Mouse (Mus musculus) limb, embryonic 10.5 days (tissue): Measurements from ENCODE around the gene Cdon. TPM values are rescaled to one million over a fixed set of nuclear protein-coding genes. Genes with fewer than 3 reads are reported as not detected.
"Not testable (repeated sequence)": the region's sequence is repeated elsewhere in the genome, so short reads cannot be mapped to it uniquely, and the experiment has no call there.

ENCODE experiments used
- DNase-seq: peaks from one replicate; pipeline ENCODE4 v3.0.0-alpha.2; 2017; ENCODE audit warnings: low spot score
- H3K27ac ChIP-seq: fragments of 300-500 bp; sonication (generic); 2 replicates; pipeline ENCODE4 v1.5.1; 2016; ENCODE audit warnings: mild to moderate bottlenecking
- H3K27me3 ChIP-seq: fragments of 300-500 bp; sonication (generic); 2 replicates; pipeline ENCODE4 v1.6.1; 2016; ENCODE audit warnings: low read depth, mild to moderate bottlenecking; ENCODE audit not compliant: poor library complexity, severe bottlenecking
- H3K36me3 ChIP-seq: fragments of 300-500 bp; sonication (generic); 2 replicates; pipeline ENCODE4 v1.6.1; 2016; ENCODE audit warnings: mild to moderate bottlenecking, moderate library complexity
- H3K4me1 ChIP-seq: fragments of 300-500 bp; sonication (generic); 2 replicates; pipeline ENCODE4 v1.6.1; 2016
- H3K4me3 ChIP-seq: fragments of 300-500 bp; sonication (generic); 2 replicates; pipeline ENCODE4 v1.5.1; 2016; ENCODE audit warnings: mild to moderate bottlenecking, moderate library complexity
- H3K9me3 ChIP-seq: fragments of 300-500 bp; sonication (generic); replicated peaks from 2 replicates; pipeline ENCODE4 v1.6.1; 2016; ENCODE audit warnings: mild to moderate bottlenecking
- WGBS: fragments of 180-500 bp; shearing (Covaris S2); methylation state at CpG from one replicate; pipeline ENCODE4 v1.1.7; 2016; 5-methylcytosine and 5-hydroxymethylcytosine counted together
- polyA plus RNA-seq: library from polyadenylated mRNA; unstranded; fragments of >200 nt; fragmentation: Nextera tagmentation; extraction: Ambion mirVana; gene quantifications from 2 replicates; pipeline ENCODE4 v1.2.1, GENCODE M21; 2016

Gene Cdon
- polyA plus RNA-seq, 1 experiment from 2014 or later = 16.1 TPM

DNA sequence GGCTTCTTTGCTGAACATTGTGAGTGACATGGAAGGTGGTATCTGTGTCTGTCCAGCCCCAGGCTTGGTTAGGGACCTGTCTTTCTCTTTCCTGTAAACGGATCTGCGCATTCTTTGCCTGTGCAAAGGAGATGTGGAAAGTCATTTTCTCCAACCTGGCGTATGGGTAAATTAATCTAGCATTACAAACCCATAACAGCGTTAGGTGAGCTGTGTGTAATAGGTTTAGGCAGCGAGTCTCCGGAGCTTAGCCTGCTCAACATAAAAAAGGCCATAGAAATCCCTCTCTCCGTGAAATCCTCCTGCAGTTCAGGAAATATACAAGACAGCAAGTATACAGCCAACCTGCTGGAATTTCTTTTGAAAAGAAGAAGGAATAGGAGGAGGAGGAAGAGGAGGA is 9.0 kb upstream of the Cdon start:
- Histone ChIP-seq H3K4me1 (peaks cover 45% of the 10 kb centered on the region), H3K4me3 (no peak overlapping the region), H3K9me3 (no peaks in the 10 kb centered on the region), H3K27ac (peak overlapping the region; percentile 37; the same call in 1 of the 2 replicates), H3K36me3 (no peaks in the 10 kb centered on the region), H3K27me3 (no peaks in the 10 kb centered on the region; the same call in 1 of the 2 replicates)
- 74% methylated on average over 7 of the region's 7 CpGs for WGBS
- no peak for DNase-seq

DNA sequence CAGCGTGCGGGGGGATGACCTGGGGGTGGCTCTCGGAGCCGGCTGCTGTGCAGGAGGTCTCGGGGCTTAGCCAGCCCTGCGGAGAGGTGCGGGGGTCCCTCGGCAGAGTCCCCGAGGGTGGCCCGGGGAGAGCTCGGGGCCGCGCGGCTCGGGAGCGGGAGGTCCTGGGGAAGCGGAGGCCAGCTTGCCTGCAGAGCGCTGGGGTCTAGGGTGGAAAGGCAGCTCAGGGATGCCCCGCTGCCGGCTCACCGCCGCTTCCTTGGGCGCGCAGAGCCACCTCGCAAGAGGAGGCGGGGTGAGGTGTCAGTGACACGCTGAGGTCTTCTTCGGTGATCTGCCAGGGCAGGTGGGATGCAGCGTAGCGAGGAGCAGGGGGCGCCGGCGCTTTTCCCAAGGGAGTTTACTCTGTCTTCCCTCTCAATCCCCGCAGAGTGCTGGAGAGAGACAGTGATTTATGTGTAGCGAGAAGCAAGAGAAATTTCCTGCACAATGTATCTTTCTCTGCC is 855 bp downstream of the Cdon start:
- Histone ChIP-seq H3K4me1 (peaks cover 63% of the 10 kb centered on the region), H3K36me3 (no peaks in the 10 kb centered on the region), H3K27me3 (no peaks in the 10 kb centered on the region), H3K9me3 (no peaks in the 10 kb centered on the region), H3K27ac (peak overlapping the region; percentile 99), H3K4me3 (peak overlapping the region; percentile 98)
- DNase-seq = no peak
- under 1% methylated on average over 35 of the region's 35 CpGs for WGBS

DNA sequence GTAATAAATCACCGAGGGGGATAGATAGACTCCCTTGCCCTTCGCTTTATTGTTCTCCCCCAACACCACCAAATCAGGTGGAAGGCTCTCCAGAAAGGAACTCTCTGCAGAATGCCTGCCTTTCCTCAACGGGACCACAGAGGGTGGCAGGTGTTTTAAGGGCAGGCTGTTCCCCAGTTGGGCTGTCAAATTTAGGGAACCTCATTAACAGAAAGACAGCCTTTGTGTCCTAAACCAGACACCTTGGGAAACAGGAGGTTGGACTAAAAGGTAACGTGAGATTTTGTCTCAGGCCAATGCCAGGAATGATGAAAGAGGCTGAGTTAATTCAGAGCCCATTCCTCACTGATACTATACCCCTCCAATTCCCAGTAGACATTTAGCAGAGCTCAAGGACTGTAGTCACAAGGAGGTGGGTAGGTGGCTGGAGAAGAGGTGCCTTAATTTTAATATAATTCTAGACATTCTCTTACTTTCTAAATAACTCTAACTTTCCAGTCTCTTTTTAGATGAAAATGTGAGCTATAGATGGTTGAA is 1.5 kb downstream of the Cdon start:
- no peak for DNase-seq
- Histone ChIP-seq H3K27me3 (no peaks in the 10 kb centered on the region), H3K4me1 (peaks cover 56% of the 10 kb centered on the region), H3K4me3 (peak overlapping the region; percentile 98), H3K27ac (peak overlapping the region; percentile 99), H3K9me3 (no peaks in the 10 kb centered on the region), H3K36me3 (no peaks in the 10 kb centered on the region)
- WGBS = under 1% methylated on average over 4 of the region's 4 CpGs

DNA sequence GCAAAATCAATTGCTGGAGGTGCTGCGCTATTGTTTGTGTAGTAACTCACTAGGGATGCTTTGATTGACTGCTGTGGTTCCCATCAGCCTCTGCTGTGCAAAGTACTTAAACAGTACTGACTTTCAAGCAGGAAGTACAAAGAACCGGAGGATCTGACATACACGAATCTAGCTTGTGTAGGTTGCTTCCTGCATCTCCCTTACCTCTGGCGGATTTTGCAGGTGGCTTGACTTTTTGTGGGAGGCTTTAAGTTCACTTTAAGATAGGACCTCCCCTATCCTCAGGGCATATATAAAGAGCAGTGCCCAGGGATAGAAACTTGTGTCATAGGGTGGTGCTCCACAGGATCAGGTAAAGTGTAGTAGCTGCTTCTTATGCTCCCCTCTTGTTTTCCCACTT is 2.3 kb downstream of the Cdon start:
- Histone ChIP-seq H3K36me3 (no peaks in the 10 kb centered on the region), H3K4me3 (peak overlapping the region; percentile 98), H3K9me3 (no peaks in the 10 kb centered on the region), H3K27ac (peak overlapping the region; percentile 99), H3K27me3 (no peaks in the 10 kb centered on the region), H3K4me1 (peaks cover 52% of the 10 kb centered on the region)
- WGBS = 39% methylated on average over 4 of the region's 4 CpGs
- DNase-seq = no peak

- 11% methylated on average over 8 of the region's 8 CpGs for WGBS
- Histone ChIP-seq H3K27ac (peak overlapping the region; percentile 76), H3K36me3 (no peaks in the 10 kb centered on the region; the same call in 1 of the 2 replicates), H3K4me1 (peaks cover 52% of the 10 kb centered on the region), H3K4me3 (peak overlapping the region; percentile 98), H3K9me3 (no peaks in the 10 kb centered on the region), H3K27me3 (no peaks in the 10 kb centered on the region)
- peak; percentile 60 for DNase-seq
These were observed 3.7 kb downstream of the Cdon start for GRCm38 (mm10) chr9:35424671-35425070.

GRCm38 (mm10) chr9:35430476-35430875 is 9.5 kb downstream of the Cdon start:
- no peak overlapping the region for H3K27ac ChIP-seq
- 84% methylated on average over 8 of the region's 8 CpGs for WGBS

GRCm38 (mm10) chr9:35431396-35431795 is 10.5 kb downstream of the Cdon start:
- H3K4me3 ChIP-seq = no peak overlapping the region
- H3K4me1 ChIP-seq = peaks cover 44% of the 10 kb centered on the region
- H3K27me3 ChIP-seq = no peaks in the 10 kb centered on the region
- H3K9me3 ChIP-seq = no peaks in the 10 kb centered on the region
- peaks cover 21% of the 10 kb centered on the region for H3K36me3 ChIP-seq
- no peak for DNase-seq
- WGBS = 85% methylated on average over 6 of the region's 6 CpGs
- H3K27ac ChIP-seq = no peak overlapping the region

More at GRCm38 (mm10) chr9:35430476-35430875, 9.5 kb downstream of the Cdon start:
- Histone ChIP-seq H3K27me3 (no peaks in the 10 kb centered on the region), H3K9me3 (no peaks in the 10 kb centered on the region), H3K4me1 (peaks cover 45% of the 10 kb centered on the region), H3K36me3 (peaks cover 21% of the 10 kb centered on the region), H3K4me3 (no peak overlapping the region)
- DNase-seq = no peak

GRCm38 (mm10) chr9:35432717-35433297 is 11.9 kb downstream of the Cdon start:
- not testable (repeated sequence) for H3K4me3 ChIP-seq, DNase-seq, H3K27ac ChIP-seq, H3K27me3 ChIP-seq, H3K9me3 ChIP-seq
- WGBS = 86% methylated on average over 3 of the region's 3 CpGs
- Histone ChIP-seq H3K36me3 (peaks cover 21% of the 10 kb centered on the region), H3K4me1 (peaks cover 43% of the 10 kb centered on the region)

GRCm38 (mm10) chr9:35434340-35434739 is 13.4 kb downstream of the Cdon start:
- H3K27me3 ChIP-seq = no peaks in the 10 kb centered on the region
- DNase-seq = no peak
- H3K36me3 ChIP-seq = peaks cover 24% of the 10 kb centered on the region
- H3K27ac ChIP-seq = no peak overlapping the region
- 83% methylated on average over 3 of the region's 3 CpGs for WGBS
- peaks cover 59% of the 10 kb centered on the region for H3K4me1 ChIP-seq
- no peak overlapping the region for H3K4me3 ChIP-seq
- H3K9me3 ChIP-seq = no peaks in the 10 kb centered on the region

DNA sequence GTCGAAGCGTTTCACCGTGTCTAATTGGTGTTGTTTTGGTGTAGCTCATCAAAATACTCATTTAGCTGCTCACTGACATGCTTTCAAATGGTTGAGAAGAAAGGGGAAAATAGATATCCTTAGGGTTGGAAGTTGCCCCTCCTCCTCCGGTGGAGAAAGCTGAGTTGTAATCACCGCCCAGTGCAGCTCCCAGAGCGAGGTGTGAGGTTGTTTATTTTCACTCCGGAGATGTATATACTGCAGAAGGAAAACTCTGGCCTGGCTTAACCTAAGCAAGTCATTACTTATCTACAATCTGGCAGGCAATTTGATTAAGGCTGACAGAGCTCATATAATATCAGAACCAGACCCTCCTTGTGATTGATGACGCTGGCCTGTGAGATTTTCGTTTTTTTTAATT is 14.6 kb downstream of the Cdon start:
- 15% methylated on average over 9 of the region's 9 CpGs for WGBS

DNA sequence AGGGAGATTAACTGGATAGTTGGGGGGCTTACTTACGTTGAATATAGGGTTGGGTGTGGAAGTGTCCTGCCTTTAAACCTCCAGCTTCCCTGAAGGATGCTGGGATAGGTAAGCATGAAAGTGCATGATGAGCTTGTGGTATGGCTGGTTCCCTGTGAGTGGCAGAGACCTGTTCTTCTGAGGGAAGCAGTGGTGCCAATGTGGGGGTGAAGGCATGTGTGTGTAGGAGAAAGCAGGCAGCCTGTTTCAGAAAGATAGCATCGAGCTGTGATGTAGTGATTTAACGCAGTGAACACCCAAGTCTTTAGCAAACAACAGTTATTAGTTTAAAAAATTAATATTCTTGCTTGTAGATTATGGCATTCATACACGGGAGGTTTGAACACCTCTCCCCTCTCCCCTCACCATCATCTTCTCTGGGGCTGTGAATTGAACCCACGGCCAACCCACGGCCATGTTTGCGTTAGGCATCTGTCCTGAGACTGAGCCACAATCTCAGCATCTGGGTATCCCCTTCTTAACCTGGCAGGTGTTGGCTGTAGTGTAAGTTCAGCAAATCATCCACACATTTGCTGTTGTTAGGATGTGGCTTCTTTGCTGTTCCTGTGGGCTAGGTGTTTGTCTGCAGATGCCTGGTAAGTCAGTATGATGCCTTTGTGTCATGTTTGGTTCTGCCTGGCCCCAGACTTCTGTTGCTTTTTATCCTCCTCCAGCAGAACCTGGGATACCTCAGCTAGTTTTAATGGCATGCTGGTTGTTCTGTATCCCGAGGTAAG is 17.5 kb downstream of the Cdon start:
- Histone ChIP-seq H3K4me3 (no peak overlapping the region), H3K27me3 (no peaks in the 10 kb centered on the region), H3K4me1 (peaks cover 67% of the 10 kb centered on the region), H3K27ac (no peak overlapping the region; the same call in 1 of the 2 replicates), H3K36me3 (0 out of 2 replicates have a peak, but pooled peaks cover 4% of the 10 kb centered on the region), H3K9me3 (no peaks in the 10 kb centered on the region)
- DNase-seq = no peak
- 89% methylated on average over 8 of the region's 8 CpGs for WGBS

More for the DNA sequence above, 14.6 kb downstream of the Cdon start:
- H3K4me1 ChIP-seq = peaks cover 63% of the 10 kb centered on the region
- no peaks in the 10 kb centered on the region for H3K9me3 ChIP-seq
- no peaks in the 10 kb centered on the region for H3K27me3 ChIP-seq
- no peak for DNase-seq
- no peak overlapping the region for H3K27ac ChIP-seq
- H3K36me3 ChIP-seq = peaks cover 20% of the 10 kb centered on the region
- H3K4me3 ChIP-seq = no peak overlapping the region

- 0 out of 2 replicates have a peak, but pooled peaks cover 4% of the 10 kb centered on the region for H3K36me3 ChIP-seq
- H3K9me3 ChIP-seq = no peaks in the 10 kb centered on the region
- no peaks in the 10 kb centered on the region for H3K27me3 ChIP-seq
- DNase-seq = no peak
- no peak overlapping the region for H3K27ac ChIP-seq
- WGBS = 78% methylated on average over 6 of the region's 6 CpGs
- peaks cover 67% of the 10 kb centered on the region for H3K4me1 ChIP-seq
- H3K4me3 ChIP-seq = no peak overlapping the region
These were observed 18.1 kb downstream of the Cdon start for GRCm38 (mm10) chr9:35439062-35439442.

DNA sequence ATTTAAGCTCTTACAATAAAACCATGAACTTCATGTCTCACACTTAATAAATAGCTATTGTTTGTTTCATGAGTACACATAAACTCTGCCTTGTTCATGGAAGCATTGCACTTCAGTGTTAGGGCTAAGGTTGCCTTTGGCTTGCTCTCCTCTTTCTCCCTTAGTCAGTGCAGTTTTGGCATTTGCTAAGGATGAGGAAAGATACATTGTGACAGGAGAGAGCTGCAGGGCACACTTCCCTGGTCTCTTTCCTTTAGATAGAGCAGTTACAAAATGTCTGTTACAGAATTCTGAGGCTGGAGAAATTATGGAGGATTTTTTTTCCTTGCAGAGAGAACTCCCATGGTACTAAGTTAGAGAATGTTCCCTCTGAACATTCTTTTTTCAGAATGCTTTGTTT is 18.8 kb downstream of the Cdon start:
- no peak overlapping the region for H3K27ac ChIP-seq
- peaks cover 67% of the 10 kb centered on the region for H3K4me1 ChIP-seq
- no peak overlapping the region for H3K4me3 ChIP-seq
- no peak for DNase-seq
- H3K36me3 ChIP-seq = 0 out of 2 replicates have a peak, but pooled peaks cover 4% of the 10 kb centered on the region
- H3K9me3 ChIP-seq = no peaks in the 10 kb centered on the region
- H3K27me3 ChIP-seq = no peaks in the 10 kb centered on the region
